Mouse (Mus musculus): ENCODE results near the gene Ccdc183.

- TF ChIP-seq EP300 (IDR thresholded peaks at IDR 0.05; ENCODE audit: low read depth) (no peak), CTCF (IDR thresholded peaks at IDR 0.05; ENCODE audit: low read depth) (no peak)
Measured at GRCm38 (mm10) chr2:25573068-25573467, 44.4 kb downstream of the Ccdc183 start.
